Mouse (Mus musculus) olfactory bulb, adult 2 months (tissue): ENCODE results near the gene Hmgn1.

ENCODE experiments used
- CTCF ChIP-seq: fragments of 200-500 bp; IDR thresholded peaks from 2 replicates; pipeline ENCODE4 v1.5.1; 2012; ENCODE audit warnings: low read depth, mild to moderate bottlenecking, low read length, moderate library complexity; ENCODE audit not compliant: insufficient read depth
- POLR2A ChIP-seq: fragments of 200-500 bp; IDR thresholded peaks from 2 replicates; pipeline ENCODE4 v1.6.1; 2012; ENCODE audit warnings: mild to moderate bottlenecking, low read depth, low read length, moderate library complexity; ENCODE audit not compliant: insufficient read depth

DNA sequence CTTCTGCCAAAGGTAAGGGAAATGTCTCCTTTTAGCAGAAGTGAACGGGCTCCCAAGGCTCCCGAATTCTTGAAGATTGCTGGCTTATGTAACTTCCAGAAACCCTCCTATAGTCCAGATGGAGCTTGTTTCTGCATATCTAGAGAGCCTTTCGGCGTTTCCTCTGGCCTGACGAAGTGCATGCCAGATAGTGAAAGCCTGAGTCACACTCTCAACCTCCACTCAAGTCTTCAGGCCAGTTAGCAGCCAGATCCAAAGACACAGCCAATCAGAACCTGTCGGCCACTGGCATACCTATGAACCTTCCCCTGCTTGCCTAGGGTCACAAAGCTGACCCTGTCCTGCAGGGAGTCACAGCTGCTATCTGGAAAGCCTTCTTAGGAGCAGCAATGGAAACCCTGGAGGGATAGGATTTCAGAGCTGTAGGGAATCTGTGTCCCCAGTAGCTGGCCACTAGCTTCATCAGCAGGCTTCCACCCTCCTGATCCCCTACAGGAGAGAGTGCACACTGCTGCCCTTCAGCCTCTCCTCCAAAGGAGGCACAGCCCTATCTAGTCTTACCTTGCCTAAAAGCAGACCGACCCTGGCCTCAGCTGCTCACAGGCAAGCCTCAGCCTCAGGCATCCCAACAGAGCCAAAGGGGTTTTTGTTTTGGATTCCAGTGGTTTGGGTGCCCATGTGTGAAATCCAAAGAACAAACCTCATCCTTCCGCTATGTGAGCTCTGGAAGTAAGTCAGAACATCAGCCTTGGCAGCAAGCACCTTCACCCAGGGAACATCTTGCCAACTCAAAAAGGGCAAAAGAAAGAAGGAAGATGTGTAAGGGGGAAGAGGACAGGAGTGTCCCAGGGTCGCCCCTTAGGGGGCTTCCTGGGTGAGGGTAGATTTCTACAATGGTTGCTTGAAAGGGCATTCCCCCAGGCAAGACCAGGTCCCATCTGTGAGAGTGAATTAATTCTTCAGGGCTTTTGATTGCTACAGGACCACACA lies 35.7 kb downstream of the Hmgn1 start:
- TF ChIP-seq CTCF (no peak), POLR2A (no peak)
